Mouse (Mus musculus) liver (tissue): ENCODE data around the gene Gys1.
"Not testable (repeated sequence)": the region's sequence is repeated elsewhere in the genome, so short reads cannot be mapped to it uniquely, and the experiment has no call there.

Experiments used
- DNase-seq: peaks from one replicate; pipeline ENCODE4 v3.0.0-alpha.2; 2020; ENCODE audit warnings: mixed read lengths

Gene Gys1

DNA sequence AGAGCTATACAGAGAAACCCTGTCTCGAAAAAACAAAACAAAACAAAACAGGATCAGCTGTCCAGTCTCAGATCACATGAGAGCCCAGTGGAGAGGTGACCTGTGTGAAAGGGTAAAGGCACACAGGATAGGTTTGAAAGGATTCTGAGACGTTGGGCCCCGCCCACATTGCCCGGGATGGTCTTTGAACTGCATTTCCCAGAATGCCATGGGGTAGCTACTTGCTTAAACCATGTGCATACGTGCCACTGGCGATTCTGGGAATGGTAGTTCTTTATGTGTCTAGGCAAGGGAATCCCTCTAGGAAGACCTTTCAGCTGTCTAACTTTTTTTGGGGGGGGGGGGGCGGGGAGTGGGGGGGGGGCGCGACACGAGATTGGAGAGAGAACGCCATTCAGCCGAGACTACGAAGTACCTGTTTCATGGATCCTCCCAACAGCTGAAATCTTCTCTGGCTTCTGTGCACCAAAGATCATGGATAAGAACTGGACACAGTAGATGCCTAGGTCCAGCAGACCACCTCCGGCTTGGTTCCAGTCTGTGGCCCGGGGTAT, 46.8 kb downstream of the Gys1 start, which contains the start of gene Tulp2:
Gene Tulp2, plus strand, starts transcription at position 504 of the 554 bp plus-strand sequence.
- peak; percentile 75 for DNase-seq

DNA sequence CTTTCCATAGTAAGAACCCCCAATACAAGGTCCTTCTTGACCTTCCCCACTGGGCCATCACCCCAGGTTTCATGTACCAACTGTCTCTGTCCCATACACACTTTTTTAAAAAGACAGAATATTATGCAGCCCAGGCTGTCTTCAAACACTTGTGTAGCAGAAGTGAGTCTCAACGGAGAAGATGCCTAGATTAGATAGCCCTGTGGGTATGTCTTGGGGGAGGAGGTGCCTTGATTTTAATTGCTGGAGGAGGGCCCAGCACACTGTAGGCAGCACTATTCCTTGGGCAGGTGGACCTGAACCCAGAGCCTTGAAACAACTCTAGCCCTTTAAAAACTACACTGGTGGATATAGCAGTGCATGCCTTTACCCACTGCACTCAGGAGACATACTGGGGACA, 47.5 kb downstream of the Gys1 start:
- no peak for DNase-seq

DNA sequence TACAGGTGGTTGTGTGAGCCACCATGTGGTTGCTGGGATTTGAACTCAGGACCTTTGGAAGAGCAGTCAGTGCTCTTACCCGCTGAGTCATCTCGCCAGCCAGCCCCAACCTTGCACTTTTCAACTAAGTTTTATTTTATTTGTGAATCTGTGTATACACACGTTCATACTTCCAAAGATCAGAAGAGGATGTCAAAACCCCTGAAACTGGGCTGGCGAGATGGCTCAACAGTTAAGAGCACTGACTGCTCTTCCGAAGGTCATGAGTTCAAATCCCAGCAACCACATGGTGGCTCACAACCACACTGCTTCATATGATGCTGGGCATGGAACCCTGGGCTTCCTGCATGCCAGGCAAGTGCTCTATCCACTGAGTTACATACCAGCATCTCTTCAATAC, 50.3 kb downstream of the Gys1 start:
- DNase-seq = not testable (repeated sequence)

GRCm38 (mm10) chr7:45486158-45486557, 51.5 kb downstream of the Gys1 start:
- DNase-seq = peak; percentile 42

GRCm38 (mm10) chr7:45486761-45487415, 52.2 kb downstream of the Gys1 start, which contains the start of gene Gm45808:
Gene Gm45808, minus strand, starts transcription at chr7:45486811.
- DNase-seq = no peak

DNA sequence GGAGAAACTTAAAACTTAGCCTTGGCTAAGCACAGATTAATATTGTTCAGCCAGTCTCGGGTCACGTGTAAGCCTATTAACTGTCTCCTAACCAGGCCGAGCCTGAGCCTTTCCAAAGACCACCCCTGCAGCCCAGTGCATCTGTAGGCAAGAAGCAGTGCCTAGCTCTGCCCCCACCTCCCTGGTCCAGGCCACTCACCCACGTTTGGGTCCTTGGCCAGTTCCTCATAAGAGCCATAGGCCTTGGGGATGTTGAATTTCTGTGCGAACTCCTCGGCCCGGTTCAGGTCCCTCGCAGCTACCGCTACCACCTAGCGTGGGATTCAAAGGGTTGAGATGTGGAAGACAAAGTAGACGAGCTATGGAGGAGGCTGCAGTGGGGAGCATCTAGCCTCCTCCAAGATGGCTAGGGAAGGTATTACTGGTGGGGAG, 53.2 kb downstream of the Gys1 start:
- DNase-seq = no peak

DNA sequence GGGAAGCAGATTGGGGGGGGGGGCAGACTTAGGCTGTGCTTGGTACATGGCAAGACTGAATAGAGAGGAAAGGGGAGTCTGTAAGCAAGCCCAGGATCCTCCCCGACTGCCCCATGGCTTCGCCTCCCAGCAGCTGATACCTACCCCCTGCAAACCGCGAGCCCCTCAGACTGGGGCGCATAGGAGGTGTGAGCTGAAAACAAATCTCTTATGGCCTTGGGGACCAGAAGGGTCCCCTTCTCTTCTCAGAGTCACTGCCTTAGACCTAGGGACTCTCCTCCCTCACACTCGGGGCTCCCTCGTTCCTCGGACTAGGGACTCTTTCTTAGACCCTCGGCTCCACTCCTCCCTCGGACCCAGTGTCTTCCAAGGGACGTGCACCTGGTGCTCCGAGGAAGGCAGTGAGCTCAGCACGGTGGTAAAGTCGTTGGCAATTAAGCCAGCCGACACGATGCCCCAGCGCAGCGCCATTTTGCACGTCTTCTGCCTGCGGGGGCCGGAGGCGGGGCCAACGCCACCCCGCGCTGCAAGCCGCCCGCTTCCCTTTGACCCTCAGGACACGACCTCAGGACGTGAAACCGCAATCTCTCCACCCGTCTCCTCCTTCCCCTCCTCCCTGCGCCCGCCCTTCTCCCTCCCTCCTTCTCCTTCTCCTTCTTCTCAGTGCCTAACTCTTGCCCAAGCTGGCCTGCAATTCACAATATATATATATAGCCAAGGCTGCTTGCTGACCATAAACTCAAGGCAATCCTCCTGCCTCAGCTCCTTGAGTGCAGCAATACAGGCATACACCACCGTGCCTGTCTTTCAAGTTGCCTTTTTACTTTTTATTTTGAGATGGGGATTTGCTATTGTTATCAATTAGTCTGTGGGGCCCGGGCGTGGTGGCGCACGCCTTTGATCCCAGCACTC, 53.9 kb downstream of the Gys1 start, which contains the start of gene Dhdh:
Gene Dhdh, minus strand, starts transcription at position 513 of the 912 bp plus-strand sequence.
- DNase-seq = peak; percentile 74

DNA sequence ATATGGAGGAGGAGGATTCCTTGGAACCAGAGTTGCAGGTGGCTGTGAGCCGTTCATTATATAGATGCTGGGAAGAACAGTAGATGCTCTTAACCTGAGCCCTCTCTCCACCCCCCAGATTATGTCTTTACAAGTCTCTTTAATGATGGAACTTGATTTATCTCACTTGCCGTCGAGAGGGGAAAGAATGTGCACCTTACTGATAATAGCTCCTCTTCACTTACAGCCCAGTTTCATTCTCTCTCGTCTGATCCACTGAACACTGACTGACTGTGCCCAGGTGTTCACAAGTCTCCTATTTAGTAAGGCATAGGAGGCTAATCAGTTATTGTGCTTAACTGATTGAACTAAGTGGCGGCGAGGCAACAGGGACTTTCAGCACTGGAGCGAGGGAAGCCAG, 54.9 kb downstream of the Gys1 start:
- no peak for DNase-seq

GRCm38 (mm10) chr7:45490822-45491221, 56.2 kb downstream of the Gys1 start:
- peak; percentile 30 for DNase-seq

- DNase-seq = peak; percentile 63
These were observed 56.6 kb downstream of the Gys1 start for GRCm38 (mm10) chr7:45491264-45491663.

- DNase-seq = no peak
These were observed 57.7 kb downstream of the Gys1 start for GRCm38 (mm10) chr7:45492225-45492844.

DNA sequence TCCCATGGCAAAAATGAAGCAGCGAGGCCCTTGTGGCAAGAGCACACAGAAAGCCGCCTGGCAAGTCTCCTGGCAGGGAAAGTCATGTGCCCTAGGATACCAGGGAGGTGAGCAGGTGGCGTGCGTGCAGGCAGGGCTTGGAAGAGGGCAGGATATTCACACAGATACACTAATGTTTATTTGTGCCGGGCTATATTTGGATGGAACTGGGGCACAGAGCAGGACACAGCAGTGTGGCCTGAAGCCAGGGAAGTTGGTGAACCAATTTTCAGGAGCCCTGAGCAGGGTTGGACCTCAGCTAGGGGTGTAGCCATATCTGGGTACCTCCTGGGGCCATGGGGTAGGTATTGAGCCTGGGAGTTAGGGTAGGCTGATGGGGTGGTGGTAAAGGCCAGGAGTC, 58.3 kb downstream of the Gys1 start:
- DNase-seq = no peak

DNA sequence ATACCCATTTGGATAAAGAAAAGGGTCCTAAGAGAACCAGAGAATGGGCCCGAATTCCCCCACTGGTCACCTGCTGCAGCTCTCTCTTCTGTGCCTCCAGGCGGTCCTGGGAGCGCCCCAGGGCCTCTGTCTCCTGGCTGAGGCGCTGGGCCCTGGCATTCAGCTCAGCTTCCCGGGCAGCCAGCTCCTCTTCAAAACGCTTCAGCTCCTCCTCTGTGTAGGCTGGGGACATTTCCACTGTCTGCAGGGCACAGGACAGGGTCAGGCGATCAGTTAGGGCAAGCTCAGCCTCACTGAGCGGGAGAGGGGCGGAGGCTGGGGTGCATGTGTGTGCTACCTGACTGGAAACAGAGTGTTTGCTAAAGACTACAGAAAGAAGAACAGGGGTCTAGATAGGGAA, 59.9 kb downstream of the Gys1 start:
- no peak for DNase-seq

GRCm38 (mm10) chr7:45498427-45498826, 63.8 kb downstream of the Gys1 start:
- DNase-seq = no peak
